Mouse (Mus musculus) effector memory CD4-positive, alpha-beta T cell, adult 7 months (primary cell): ENCODE results near the gene Olfr773. TPM values are rescaled to one million over a fixed set of nuclear protein-coding genes. Genes with fewer than 3 reads are reported as not detected.

Experiments used
- polyA plus RNA-seq: library from polyadenylated mRNA; unstranded; fragments of 100-300 nt; shearing (Covaris generic); gene quantifications from one replicate; pipeline ENCODE4 v1.2.1, GENCODE M21; 2017

The Olfr773 gene
- not detected for polyA plus RNA-seq

DNA sequence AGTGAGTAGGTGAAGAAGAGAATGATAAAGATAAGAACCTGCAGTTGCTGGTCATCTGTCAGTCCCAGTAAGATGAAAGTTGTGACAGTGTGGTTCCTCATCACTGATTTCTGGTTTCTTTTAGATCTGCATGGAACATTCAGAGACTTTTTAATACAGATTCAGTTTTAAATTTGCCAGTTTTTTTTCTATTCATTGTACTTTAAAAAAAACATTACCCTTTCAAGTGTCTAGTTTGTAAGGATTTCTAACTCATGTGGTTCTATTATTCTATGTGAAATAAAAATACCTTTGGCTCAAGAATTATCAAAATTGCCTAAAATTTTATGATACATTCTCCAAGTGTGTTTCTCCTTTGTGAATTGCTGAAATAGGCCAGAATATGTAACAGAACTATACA is at the start of gene Olfr773:
Gene Olfr773, minus strand, starts transcription at position 101 of the 400 bp plus-strand sequence.

GRCm38 (mm10) chr10:129235904-129236303 is 48.7 kb upstream of the Olfr773 start, which contains the start of gene Olfr774:
Gene Olfr774, plus strand, starts transcription at chr10:129236204.

DNA sequence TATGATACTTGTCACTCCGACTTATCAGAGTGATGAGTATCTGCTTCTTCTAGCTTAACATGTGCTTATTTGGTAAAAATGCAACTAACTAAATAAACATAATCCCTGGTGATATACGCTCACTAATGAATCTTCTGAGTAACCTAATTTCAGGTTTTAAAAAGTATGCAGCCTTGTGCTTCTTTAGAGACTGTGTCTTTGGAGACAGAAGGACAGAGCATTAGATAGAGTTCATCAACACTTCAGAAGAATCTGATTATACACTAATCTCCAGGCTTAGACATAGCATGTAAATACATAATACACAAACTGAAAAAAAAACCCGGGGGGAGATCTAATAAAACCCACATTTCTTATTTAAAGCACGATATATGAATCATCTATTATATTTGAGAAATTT is 9.4 kb downstream of the Olfr773 start, which contains the start of gene Olfr772:
Gene Olfr772, minus strand, starts transcription at position 101 of the 400 bp plus-strand sequence.

GRCm38 (mm10) chr10:129164651-129165050 is 22.6 kb downstream of the Olfr773 start, which contains the start of gene Olfr771:
Gene Olfr771, minus strand, starts transcription at chr10:129164751.

GRCm38 (mm10) chr10:129138898-129139297 is 48.3 kb downstream of the Olfr773 start, which contains the start of gene Olfr770:
Gene Olfr770, minus strand, starts transcription at chr10:129138998.

Other genes with a start within 250 kb of the Olfr773 start
- not detected for gene Mettl7b, start 226.4 kb downstream of the Olfr773 start, polyA plus RNA-seq
- gene Olfr9, start 198.0 kb downstream of the Olfr773 start, polyA plus RNA-seq = 0.17 TPM
- not detected for gene Olfr763, start 176.6 kb downstream of the Olfr773 start, polyA plus RNA-seq
- gene Olfr764-ps1, start 147.5 kb downstream of the Olfr773 start, polyA plus RNA-seq = not detected
- not detected for gene Olfr765, start 137.4 kb downstream of the Olfr773 start, polyA plus RNA-seq
- not detected for gene Olfr766-ps1, start 118.4 kb downstream of the Olfr773 start, polyA plus RNA-seq
- not detected for gene Olfr767, start 104.5 kb downstream of the Olfr773 start, polyA plus RNA-seq
- gene Olfr768, start 88.0 kb downstream of the Olfr773 start, polyA plus RNA-seq = not detected
- gene Olfr769, start 69.6 kb downstream of the Olfr773 start, polyA plus RNA-seq = not detected
- gene Olfr770, start 48.4 kb downstream of the Olfr773 start, polyA plus RNA-seq = 0.80 TPM
- not detected for gene Olfr771, start 22.7 kb downstream of the Olfr773 start, polyA plus RNA-seq
- not detected for gene Olfr772, start 9.5 kb downstream of the Olfr773 start, polyA plus RNA-seq
- gene Olfr774, start 48.8 kb upstream of the Olfr773 start, polyA plus RNA-seq = not detected
- not detected for gene Olfr775, start 61.0 kb upstream of the Olfr773 start, polyA plus RNA-seq
- gene Olfr776, start 71.7 kb upstream of the Olfr773 start, polyA plus RNA-seq = not detected
- not detected for gene Olfr777, start 84.1 kb upstream of the Olfr773 start, polyA plus RNA-seq
- gene Olfr780, start 130.7 kb upstream of the Olfr773 start, polyA plus RNA-seq = not detected
- not detected for gene Olfr781, start 141.4 kb upstream of the Olfr773 start, polyA plus RNA-seq
- not detected for gene Olfr782, start 161.4 kb upstream of the Olfr773 start, polyA plus RNA-seq
- not detected for gene Olfr784, start 196.7 kb upstream of the Olfr773 start, polyA plus RNA-seq
- not detected for gene Olfr785, start 218.0 kb upstream of the Olfr773 start, polyA plus RNA-seq
- gene Olfr786, start 239.9 kb upstream of the Olfr773 start, polyA plus RNA-seq = not detected